Mouse (Mus musculus): ENCODE data around the gene Irak4. TPM values are rescaled to one million over a fixed set of nuclear protein-coding genes. Genes with fewer than 3 reads are reported as not detected.

Irak4 gene
- 0.79 and 1.0 TPM in 2 replicates for polyA plus RNA-seq (2012; rRNA removed)

GRCm38 (mm10) chr15:94543409-94544051 lies at the start of gene Irak4, which contains the start of gene Pus7l:
Irak4 (plus strand) TSS chr15:94543643.
Pus7l (minus strand) TSS chr15:94543547.

DNA sequence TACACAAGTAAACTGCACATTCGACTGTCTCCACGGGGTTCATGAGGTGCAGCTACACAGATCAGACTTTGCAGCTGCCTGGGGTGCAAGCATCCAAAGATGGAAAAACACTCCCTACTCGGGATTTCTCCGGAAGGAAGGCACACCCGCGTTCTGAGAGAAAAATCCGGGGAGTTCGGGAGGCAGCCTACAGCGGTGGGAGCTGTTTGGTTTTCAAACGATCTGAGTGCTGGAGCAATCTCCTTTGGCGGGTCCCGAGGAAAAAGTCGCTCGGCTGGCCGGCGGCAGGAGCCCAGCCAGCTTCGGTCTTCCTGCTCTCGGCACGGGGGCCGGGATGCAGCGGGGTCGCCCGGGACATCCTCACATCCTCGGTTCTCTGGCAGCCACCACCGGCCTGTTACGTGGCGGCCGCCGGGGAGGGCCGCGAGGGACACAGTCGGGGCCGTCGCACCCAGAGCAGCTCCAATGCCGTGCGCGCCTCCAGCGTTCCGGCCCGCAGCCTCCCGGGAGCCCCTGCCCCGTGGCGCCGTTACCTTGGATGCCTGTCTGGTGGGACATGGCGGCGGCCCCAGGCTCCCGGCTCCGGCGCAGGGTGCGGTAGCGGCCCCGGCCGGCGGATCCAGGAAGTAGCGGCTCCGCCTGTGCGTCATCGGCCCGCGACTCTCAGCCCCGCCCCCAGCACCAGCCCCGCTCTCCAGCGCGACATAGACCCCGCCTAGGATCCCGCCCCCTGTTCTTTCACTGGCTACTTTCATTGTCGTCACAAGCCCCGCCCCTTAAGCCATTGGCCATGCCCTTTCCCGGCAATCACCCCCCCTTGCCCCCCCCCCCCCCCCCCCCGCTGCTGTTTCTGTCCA lies 46.0 kb downstream of the Irak4 start, which contains the start of gene Twf1:
Gene Twf1 (minus strand): TSS at position 671 of the 857 bp plus-strand sequence.

GRCm38 (mm10) chr15:94628830-94629601 lies 85.6 kb downstream of the Irak4 start, which contains the start of gene Tmem117:
Tmem117 (plus strand) TSS chr15:94629232.

Other genes starting within 250 kb of the Irak4 start
- gene Adamts20, start 78.2 kb upstream of the Irak4 start, polyA plus RNA-seq (2012; rRNA removed): 7.5 and 7.6 TPM in 2 replicates
- 4.8 and 5.4 TPM in 2 replicates for gene Pus7l, start 96 bp upstream of the Irak4 start, polyA plus RNA-seq (2012; rRNA removed)
- 50.1 and 51.7 TPM in 2 replicates for gene Twf1, start 46.2 kb downstream of the Irak4 start, polyA plus RNA-seq (2012; rRNA removed)
- gene Tmem117, start 85.6 kb downstream of the Irak4 start, polyA plus RNA-seq (2012; rRNA removed): 4.3 and 4.7 TPM in 2 replicates

Measured in central nervous system, embryonic 18 days (tissue).